Mouse (Mus musculus): ENCODE measurements around the gene Snrnp48. TPM values are rescaled to one million over a fixed set of nuclear protein-coding genes. Genes with fewer than 3 reads are reported as not detected.

The Snrnp48 gene
- 31.6 and 31.7 TPM in 2 replicates for polyA plus RNA-seq (2012; rRNA removed)

DNA sequence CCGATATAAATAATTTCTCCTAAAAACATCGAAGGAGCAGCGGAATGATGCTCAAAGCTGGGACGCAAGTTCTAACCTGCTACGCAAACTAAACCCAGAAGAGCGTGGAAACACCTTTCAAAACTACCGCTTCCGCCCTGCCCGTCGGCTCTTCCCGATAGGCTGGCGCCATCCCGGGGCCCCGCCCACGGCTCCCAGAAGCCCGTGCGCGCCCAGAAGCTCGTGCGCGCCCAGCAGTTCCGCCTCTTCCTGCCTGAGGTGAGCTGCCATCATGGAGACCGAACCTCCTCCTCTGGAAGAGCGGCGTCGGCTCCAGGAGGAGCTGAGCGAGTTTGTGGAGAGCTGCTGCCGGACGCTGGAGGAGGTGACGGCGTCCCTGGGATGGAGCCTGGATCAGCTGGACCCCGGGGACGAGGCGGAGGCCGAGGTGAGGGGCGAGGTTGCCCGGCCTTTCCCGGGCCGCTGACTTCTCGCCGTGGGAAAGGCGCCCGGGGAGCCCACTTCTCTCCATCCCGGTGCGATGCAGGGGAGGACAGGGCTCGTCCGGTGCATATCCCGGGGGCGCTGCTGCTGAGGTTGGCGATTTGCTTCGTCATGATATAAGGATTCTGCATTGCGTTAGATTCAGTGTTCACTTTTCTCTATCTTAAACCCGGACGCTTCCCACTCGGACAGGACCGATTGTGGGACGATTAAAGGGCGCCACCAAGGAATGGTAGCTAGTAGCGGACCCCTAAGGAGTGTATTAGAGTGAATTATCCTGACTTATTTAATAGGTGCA lies at the start of gene Snrnp48:
Gene Snrnp48, plus strand, starts transcription at position 237 of the 781 bp plus-strand sequence.
- TF ChIP-seq POLR2A (IDR thresholded peaks at IDR 0.05; ENCODE audit: borderline replicate concordance, extremely low read depth, low read depth, low read length) (peak; percentile 87; the same call in 1 of the 2 replicates), CTCF (IDR thresholded peaks at IDR 0.05; ENCODE audit: insufficient read depth, low read length) (no peak)
- peak; percentile 83 for DNase-seq
- under 1% methylated on average over 59 of the region's 59 CpGs for WGBS
- H3K4me1 ChIP-seq (ENCODE audit: control insufficient read depth, insufficient read depth, low read length): no peaks in the 10 kb centered on the region; the same call in none of the 2 replicates
- peak within 1 kb of the TSS; percentile 98 for H3K4me3 ChIP-seq (replicated peaks; ENCODE audit: extremely low read depth, low read depth, low read length)

GRCm38 (mm10) chr13:38155523-38155922 lies 49.2 kb upstream of the Snrnp48 start:
- no peak for TF ChIP-seq CTCF (IDR thresholded peaks at IDR 0.05; ENCODE audit: insufficient read depth, low read length)
- TF ChIP-seq POLR2A (IDR thresholded peaks at IDR 0.05; ENCODE audit: borderline replicate concordance, extremely low read depth, low read depth, low read length): no peak
- Histone ChIP-seq H3K4me3 (replicated peaks; ENCODE audit: extremely low read depth, low read depth, low read length) (no peak overlapping the region), H3K4me1 (ENCODE audit: control insufficient read depth, insufficient read depth, low read length) (peaks cover 5% of the 10 kb centered on the region)
- DNase-seq: no peak
- WGBS: 42% methylated on average over 2 of the region's 2 CpGs

- peaks cover 1% of the 10 kb centered on the region; the same call in 1 of the 2 replicates for H3K4me1 ChIP-seq (ENCODE audit: control insufficient read depth, insufficient read depth, low read length)
- TF ChIP-seq CTCF (IDR thresholded peaks at IDR 0.05; ENCODE audit: insufficient read depth, low read length): no peak
- no peak overlapping the region for H3K4me3 ChIP-seq (replicated peaks; ENCODE audit: extremely low read depth, low read depth, low read length)
- no peak for DNase-seq
- 33% methylated on average over 6 of the region's 6 CpGs for WGBS
Observed at GRCm38 (mm10) chr13:38157635-38158034, 47.1 kb upstream of the Snrnp48 start.

- Histone ChIP-seq H3K4me1 (ENCODE audit: control insufficient read depth, insufficient read depth, low read length) (no peaks in the 10 kb centered on the region), H3K4me3 (replicated peaks; ENCODE audit: extremely low read depth, low read depth, low read length) (no peak overlapping the region)
- 75% methylated on average over 2 of the region's 2 CpGs for WGBS
- no peak for TF ChIP-seq POLR2A (IDR thresholded peaks at IDR 0.05; ENCODE audit: borderline replicate concordance, extremely low read depth, low read depth, low read length)
- no peak for TF ChIP-seq CTCF (IDR thresholded peaks at IDR 0.05; ENCODE audit: insufficient read depth, low read length)
- no peak for DNase-seq
Observed at GRCm38 (mm10) chr13:38162002-38162401, 42.7 kb upstream of the Snrnp48 start.

DNA sequence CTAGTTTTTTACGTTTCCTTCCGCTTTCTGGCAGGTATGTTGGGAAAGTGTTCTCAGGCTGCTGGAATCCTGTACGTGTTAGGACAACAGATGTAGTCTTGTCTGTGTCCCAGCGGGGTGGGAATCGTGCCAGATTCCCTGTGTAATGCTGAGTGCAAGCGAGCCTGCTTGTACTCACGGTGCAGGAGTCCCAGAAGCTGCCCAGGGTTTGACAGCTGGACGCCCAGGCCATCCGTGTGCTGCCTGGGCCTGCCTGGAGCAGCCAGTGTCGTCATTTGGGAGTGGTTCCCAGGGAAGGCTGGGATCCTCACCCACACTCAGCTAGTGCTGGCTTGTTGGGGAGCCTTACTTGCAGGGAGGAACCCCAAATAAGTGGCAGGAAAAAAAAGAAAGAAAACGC lies 42.1 kb upstream of the Snrnp48 start:
- WGBS: 28% methylated on average over 11 of the region's 11 CpGs
- Histone ChIP-seq H3K4me3 (replicated peaks; ENCODE audit: extremely low read depth, low read depth, low read length) (no peak overlapping the region), H3K4me1 (ENCODE audit: control insufficient read depth, insufficient read depth, low read length) (no peaks in the 10 kb centered on the region)
- TF ChIP-seq CTCF (IDR thresholded peaks at IDR 0.05; ENCODE audit: insufficient read depth, low read length) (no peak), POLR2A (IDR thresholded peaks at IDR 0.05; ENCODE audit: borderline replicate concordance, extremely low read depth, low read depth, low read length) (no peak)
- no peak for DNase-seq

- no peak for DNase-seq
- H3K4me1 ChIP-seq (ENCODE audit: control insufficient read depth, insufficient read depth, low read length): no peaks in the 10 kb centered on the region
- H3K4me3 ChIP-seq (replicated peaks; ENCODE audit: extremely low read depth, low read depth, low read length): no peak overlapping the region
- WGBS: 78% methylated on average over 11 of the region's 11 CpGs
- no peak for TF ChIP-seq POLR2A (IDR thresholded peaks at IDR 0.05; ENCODE audit: borderline replicate concordance, extremely low read depth, low read depth, low read length)
- TF ChIP-seq CTCF (IDR thresholded peaks at IDR 0.05; ENCODE audit: insufficient read depth, low read length): no peak
Observed at GRCm38 (mm10) chr13:38164932-38165331, 39.8 kb upstream of the Snrnp48 start.

DNA sequence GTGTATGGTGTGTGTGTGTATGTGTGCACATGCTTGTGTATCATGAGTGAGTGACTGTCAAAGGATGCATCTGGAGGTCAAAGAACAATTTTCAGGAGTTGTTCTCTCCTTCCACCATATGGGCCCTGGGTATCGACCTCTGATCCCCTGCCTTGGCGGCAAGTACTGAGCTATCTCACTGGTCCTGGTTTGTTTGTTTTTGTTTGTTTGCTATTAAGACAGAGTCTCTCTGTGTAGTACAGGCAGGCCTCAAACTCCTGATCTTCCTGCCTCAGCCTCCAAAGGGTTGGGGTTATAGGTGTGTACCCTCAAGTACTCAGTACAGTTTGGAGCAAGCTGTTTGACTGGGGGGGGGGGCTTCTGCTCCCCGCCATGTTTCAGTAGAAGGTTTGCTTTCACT lies 37.7 kb upstream of the Snrnp48 start:
- no peak for DNase-seq
- no peak overlapping the region for H3K4me3 ChIP-seq (replicated peaks; ENCODE audit: extremely low read depth, low read depth, low read length)
- TF ChIP-seq POLR2A (IDR thresholded peaks at IDR 0.05; ENCODE audit: borderline replicate concordance, extremely low read depth, low read depth, low read length) (no peak), CTCF (IDR thresholded peaks at IDR 0.05; ENCODE audit: insufficient read depth, low read length) (no peak)
- H3K4me1 ChIP-seq (ENCODE audit: control insufficient read depth, insufficient read depth, low read length): peaks cover 4% of the 10 kb centered on the region; the same call in 1 of the 2 replicates
- WGBS: 84% methylated on average over 3 of the region's 3 CpGs

DNA sequence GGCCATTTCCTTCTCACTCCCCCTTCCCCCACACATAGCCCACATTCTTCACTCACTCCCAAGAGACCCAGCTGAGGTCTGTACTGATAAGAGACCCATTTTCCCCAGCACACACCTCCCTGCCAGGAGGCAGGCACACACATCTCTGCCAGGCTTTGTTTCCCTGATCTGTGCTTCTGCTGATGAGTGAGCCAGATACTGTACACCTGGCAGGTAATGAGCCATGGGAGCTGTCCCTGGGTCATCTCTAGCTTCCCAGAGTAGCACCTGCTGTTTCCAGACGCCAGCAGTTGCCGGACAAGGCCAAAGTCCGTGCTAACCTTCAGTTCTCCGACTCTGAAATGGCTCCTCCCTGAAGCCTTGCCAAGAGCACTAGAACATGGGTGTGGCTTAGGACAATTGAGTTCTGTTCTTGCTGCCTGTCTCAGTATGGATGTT lies 34.0 kb upstream of the Snrnp48 start:
- DNase-seq: peak; percentile 31
- Histone ChIP-seq H3K4me1 (ENCODE audit: control insufficient read depth, insufficient read depth, low read length) (peaks cover 4% of the 10 kb centered on the region; the same call in 1 of the 2 replicates), H3K4me3 (replicated peaks; ENCODE audit: extremely low read depth, low read depth, low read length) (no peak overlapping the region)
- TF ChIP-seq CTCF (IDR thresholded peaks at IDR 0.05; ENCODE audit: insufficient read depth, low read length) (no peak), POLR2A (IDR thresholded peaks at IDR 0.05; ENCODE audit: borderline replicate concordance, extremely low read depth, low read depth, low read length) (no peak)
- WGBS: 21% methylated on average over 4 of the region's 4 CpGs

DNA sequence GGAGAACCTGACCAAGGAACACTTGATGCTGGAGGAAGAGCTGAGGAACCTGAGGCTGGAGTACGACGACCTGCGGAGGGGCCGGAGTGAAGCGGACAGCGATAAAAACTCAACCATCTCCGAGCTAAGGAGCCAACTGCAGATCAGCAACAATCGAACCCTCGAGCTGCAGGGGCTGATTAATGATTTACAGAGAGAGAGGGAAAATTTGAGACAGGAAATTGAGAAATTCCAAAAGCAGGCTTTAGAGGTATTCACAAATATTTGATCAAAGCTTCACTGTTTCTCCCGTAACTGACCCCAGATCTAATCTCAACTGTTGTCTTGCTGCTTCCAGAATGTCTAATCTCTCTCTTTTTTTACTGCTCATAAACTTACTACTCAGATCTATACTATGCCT lies 11.3 kb upstream of the Snrnp48 start:
- DNase-seq: no peak

DNA sequence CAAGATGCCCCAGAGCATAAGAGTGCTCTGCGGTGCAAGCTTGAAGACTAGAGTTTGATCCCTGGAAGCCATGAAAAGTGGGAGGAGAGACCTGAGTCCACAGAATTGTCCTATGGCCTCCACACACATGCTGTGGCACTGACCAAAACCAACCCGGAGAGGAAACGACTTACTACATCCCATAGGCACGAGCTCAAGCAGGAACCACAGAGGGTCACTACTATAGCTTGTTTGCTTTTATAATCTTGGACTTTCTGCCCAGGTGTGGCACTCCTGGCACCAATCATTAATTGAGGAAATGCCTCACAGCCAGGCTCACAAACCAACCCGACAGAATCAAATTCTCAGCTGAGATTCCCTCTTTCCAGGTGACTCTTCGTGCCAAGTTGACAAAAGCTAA lies 3.3 kb upstream of the Snrnp48 start:
- TF ChIP-seq CTCF (IDR thresholded peaks at IDR 0.05; ENCODE audit: insufficient read depth, low read length) (no peak), POLR2A (IDR thresholded peaks at IDR 0.05; ENCODE audit: borderline replicate concordance, extremely low read depth, low read depth, low read length) (no peak)
- H3K4me1 ChIP-seq (ENCODE audit: control insufficient read depth, insufficient read depth, low read length): no peaks in the 10 kb centered on the region; the same call in 1 of the 2 replicates
- H3K4me3 ChIP-seq (replicated peaks; ENCODE audit: extremely low read depth, low read depth, low read length): no peak overlapping the region
- 60% methylated on average over 6 of the region's 6 CpGs for WGBS
- no peak for DNase-seq

More for the DNA sequence above, 11.3 kb upstream of the Snrnp48 start:
- WGBS: 62% methylated on average over 10 of the region's 10 CpGs
- no peak for TF ChIP-seq POLR2A (IDR thresholded peaks at IDR 0.05; ENCODE audit: borderline replicate concordance, extremely low read depth, low read depth, low read length)
- no peak for TF ChIP-seq CTCF (IDR thresholded peaks at IDR 0.05; ENCODE audit: insufficient read depth, low read length)
- Histone ChIP-seq H3K4me3 (replicated peaks; ENCODE audit: extremely low read depth, low read depth, low read length) (no peak overlapping the region), H3K4me1 (ENCODE audit: control insufficient read depth, insufficient read depth, low read length) (no peaks in the 10 kb centered on the region)

Data from lung, adult 2 months (tissue).